Comparison of ENCODE assay signal across 19 mouse cellular contexts in genomic region chr5:90980297-90980696, GRCm38 (mm10). TPM values are rescaled to one million over a fixed set of nuclear protein-coding genes. Genes with fewer than 3 reads are reported as not detected.
DNase-seq lines count a peak whose midpoint lies in the region; ATAC-seq and TF ChIP-seq lines count a peak whose summit lies in the region.
"Had no signal": no experiment of that assay in that cellular context is flagged by ENCODE, and none has a peak within 500 bp of the region (broad histone marks: within the 10 kb centered on the region; RNA-seq: fewer than 3 reads in every experiment).

No protein-coding gene starts in this region.

- no peak overlapping the region for H3K4me3 ChIP-seq in left cerebral cortex, adult 2 months
- H3K4me3 ChIP-seq: forebrain, embryonic 10.5 days; forebrain, embryonic 13.5 days; hindbrain, embryonic 12.5 days; hindbrain, embryonic 15.5 days had no signal

- intact Hi-C loops in left cerebral cortex, postnatal 14 days (cut with DNase I): no loop called here
- intact Hi-C loops in left cerebral cortex, adult 2 months (cut with DNase I): no loop called here

- ATAC-seq in frontal cortex, adult (ENCODE audit: low TSS enrichment): peak; percentile 70
- ATAC-seq: activated CD4-positive, CD25-positive, alpha-beta regulatory T cell, adult 4 months; forebrain, embryonic 13.5 days; forebrain, embryonic 16.5 days had no signal

- H3K27ac ChIP-seq in left cerebral cortex, adult 2 months: no peak overlapping the region
- H3K27ac ChIP-seq: forebrain, embryonic 10.5 days; forebrain, embryonic 13.5 days; hindbrain, embryonic 12.5 days; hindbrain, embryonic 15.5 days had no signal

- no peak for TF ChIP-seq CTCF in left cerebral cortex, adult 2 months (IDR thresholded peaks at IDR 0.05)

- DNase-seq in frontal cortex, postnatal 14 days (ENCODE audit: low spot score in 2 of 2): no peak
- peak; percentile 13 to 17 for DNase-seq in left cerebral cortex, postnatal 14 days (ENCODE audit: low spot score in 2 of 2)
- DNase-seq in left cerebral cortex, adult 2 months (ENCODE audit: extremely low spot score in 1 of 2, low spot score in 2 of 2): no peak
- peak; percentile 4 for DNase-seq in right cerebral cortex, adult 18-20 months
- no peak for DNase-seq in right cerebral cortex, postnatal 25 days
- DNase-seq: adrenal gland, adult 8-10 months; adrenal gland, postnatal 25 days; cerebellum, adult 18-20 months; cerebellum, adult 9-10 months; gastrocnemius, postnatal 25 days had no signal

RNA-seq across cellular contexts. Expression of gene Epgn, which starts 47.0 kb away (rescaled TPM):
- total RNA-seq in left cerebral cortex, postnatal 14 days (2021): not detected
- under 1 TPM; 0.18 to 0.26 TPM for total RNA-seq in left cerebral cortex, adult 2 months (2021)
- total RNA-seq: adrenal gland, postnatal 25 days; ES-E14; hematopoietic stem cell, adult 5-6 weeks had no signal

RNA-seq across cellular contexts. Expression of gene Mthfd2l, which starts 49.4 kb away (rescaled TPM):
- total RNA-seq in left cerebral cortex, postnatal 14 days (2021): 10 to 100 TPM; 10.7 to 15.7 TPM
- 10 to 100 TPM; 17.0 to 17.1 TPM for total RNA-seq in left cerebral cortex, adult 2 months (2021)

Comparison
In these comparisons a context has a peak if more than half of its experiments do, and no peak if none do; other contexts are left out.
1. DNase-seq: peak in left cerebral cortex, postnatal 14 days (2 of 2) and right cerebral cortex, adult 18-20 months (single experiment); none in frontal cortex, postnatal 14 days (0 of 2), left cerebral cortex, adult 2 months (0 of 2) and right cerebral cortex, postnatal 25 days (single experiment).